Mouse (Mus musculus) kidney, embryonic 16.5 days (tissue): ENCODE measurements around the gene Cd86. TPM values are rescaled to one million over a fixed set of nuclear protein-coding genes. Genes with fewer than 3 reads are reported as not detected.

ENCODE experiments used
- ATAC-seq: fragments of 200-750 bp; cut with Nextera tagmentation; 2 replicates; pipeline ENCODE4 v1.8.0; 2017; ENCODE audit warnings: moderate TSS enrichment; ENCODE audit not compliant: low FRiP score, low TSS enrichment
- H3K27ac ChIP-seq: fragments of 300-500 bp; sonication (generic); 2 replicates; pipeline ENCODE4 v1.5.1; 2014; ENCODE audit warnings: low read length
- H3K27me3 ChIP-seq: fragments of 300-500 bp; sonication (generic); 2 replicates; pipeline ENCODE4 v1.6.1; 2014; ENCODE audit warnings: low read length, control low read depth, mixed read lengths; ENCODE audit not compliant: insufficient read depth
- H3K36me3 ChIP-seq: fragments of 300-500 bp; sonication (generic); 2 replicates; pipeline ENCODE4 v1.6.1; 2014; ENCODE audit warnings: low read length, control low read depth, mixed read lengths; ENCODE audit not compliant: insufficient read depth
- H3K4me1 ChIP-seq: fragments of 300-500 bp; sonication (generic); 2 replicates; pipeline ENCODE4 v1.6.1; 2014; ENCODE audit warnings: low read length, control low read depth, mixed read lengths; ENCODE audit not compliant: insufficient read depth
- H3K4me2 ChIP-seq: fragments of 300-500 bp; sonication (generic); replicated peaks from 2 replicates; pipeline ENCODE4 v1.6.1; 2014; ENCODE audit warnings: low read depth, low read length
- H3K4me3 ChIP-seq: fragments of 300-500 bp; sonication (generic); 2 replicates; pipeline ENCODE4 v1.5.1; 2014; ENCODE audit warnings: mild to moderate bottlenecking, low read length
- H3K9ac ChIP-seq: fragments of 300-500 bp; sonication (generic); replicated peaks from 2 replicates; pipeline ENCODE4 v1.6.1; 2014; ENCODE audit warnings: low read length
- H3K9me3 ChIP-seq: fragments of 300-500 bp; sonication (generic); 2 replicates; pipeline ENCODE4 v1.6.1; 2016; ENCODE audit warnings: low read length, control low read depth
- WGBS: fragments of 180-500 bp; shearing (Covaris S2); extraction: QIAGEN DNeasy Blood & Tissue Kit; methylation state at CpG from one replicate; pipeline ENCODE4 v1.1.7; 2014; 5-methylcytosine and 5-hydroxymethylcytosine counted together
- polyA plus RNA-seq: library from polyadenylated mRNA; unstranded; fragments of >200 nt; fragmentation: Nextera tagmentation; extraction: Ambion mirVana; gene quantifications from 2 replicates; pipeline ENCODE4 v1.2.1, GENCODE M21; 2015

Cd86 gene
- polyA plus RNA-seq, 1 experiment from 2014 or later: 2.2 TPM

DNA sequence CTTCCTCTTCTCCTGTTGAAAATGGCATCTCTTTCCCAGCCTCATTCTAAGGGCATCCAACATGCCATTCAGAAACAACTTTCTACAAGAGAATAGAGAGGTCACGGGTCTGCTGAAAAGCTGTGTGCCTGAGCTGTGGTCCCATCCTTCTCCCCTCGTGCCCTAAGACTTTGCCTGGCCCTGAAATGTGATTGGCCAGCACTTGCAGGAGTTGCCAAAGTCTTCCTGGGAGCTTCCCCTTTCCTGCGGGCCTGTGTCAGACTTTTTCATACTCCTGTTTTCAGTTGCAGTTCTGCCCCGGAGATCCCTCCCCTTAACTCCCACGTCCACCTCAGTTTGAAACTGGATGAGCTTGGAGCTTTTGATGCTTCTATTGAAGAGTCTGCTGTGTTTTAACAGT, 24.9 kb downstream of the Cd86 start:
- H3K27me3 ChIP-seq: no peaks in the 10 kb centered on the region
- H3K4me1 ChIP-seq: no peaks in the 10 kb centered on the region
- no peaks in the 10 kb centered on the region for H3K36me3 ChIP-seq
- 57% methylated on average over 5 of the region's 5 CpGs for WGBS
- H3K4me3 ChIP-seq: no peak overlapping the region
- no peak overlapping the region for H3K27ac ChIP-seq
- ATAC-seq: no peak
- no peak overlapping the region for H3K4me2 ChIP-seq
- H3K9me3 ChIP-seq: peaks cover 3% of the 10 kb centered on the region; the same call in 1 of the 2 replicates
- H3K9ac ChIP-seq: no peak overlapping the region

DNA sequence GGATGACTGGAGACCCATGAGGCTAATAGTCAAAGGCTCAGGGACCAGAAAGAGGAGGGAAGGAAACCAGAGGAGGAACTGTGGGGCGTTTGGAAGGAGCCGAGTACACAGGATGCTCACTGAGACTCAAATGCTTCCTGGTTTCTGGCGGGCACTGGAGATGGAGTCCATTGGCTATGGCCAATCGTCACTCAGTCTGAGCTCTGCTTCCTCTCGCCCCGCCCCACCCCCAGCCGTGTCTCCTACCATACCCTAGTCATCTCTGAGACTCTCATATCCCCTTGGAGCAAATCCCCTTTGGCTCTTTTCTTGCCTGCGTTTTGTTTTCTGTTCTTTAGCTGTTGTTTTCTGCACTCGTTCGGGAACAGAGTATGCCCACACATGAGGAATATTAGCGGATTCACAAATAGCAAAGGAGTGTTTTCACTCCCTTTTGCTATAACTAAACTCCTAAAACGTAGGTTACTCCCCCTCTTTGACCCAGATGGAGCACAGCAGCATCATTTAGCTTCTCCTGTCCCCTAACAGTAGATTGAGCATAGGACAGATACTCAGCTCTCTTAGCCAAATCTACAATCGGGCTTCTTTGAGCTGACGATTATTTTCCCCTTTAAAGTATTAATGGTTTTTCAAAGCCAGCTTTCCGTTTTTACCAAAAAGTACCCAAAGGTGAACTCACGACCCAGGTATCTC, 25.9 kb downstream of the Cd86 start:
- Histone ChIP-seq H3K4me1 (no peaks in the 10 kb centered on the region), H3K27me3 (no peaks in the 10 kb centered on the region), H3K9ac (no peak overlapping the region), H3K36me3 (no peaks in the 10 kb centered on the region), H3K27ac (no peak overlapping the region), H3K9me3 (peaks cover 3% of the 10 kb centered on the region; the same call in 1 of the 2 replicates), H3K4me3 (no peak overlapping the region), H3K4me2 (no peak overlapping the region)
- 84% methylated on average over 16 of the region's 16 CpGs for WGBS
- ATAC-seq: no peak

DNA sequence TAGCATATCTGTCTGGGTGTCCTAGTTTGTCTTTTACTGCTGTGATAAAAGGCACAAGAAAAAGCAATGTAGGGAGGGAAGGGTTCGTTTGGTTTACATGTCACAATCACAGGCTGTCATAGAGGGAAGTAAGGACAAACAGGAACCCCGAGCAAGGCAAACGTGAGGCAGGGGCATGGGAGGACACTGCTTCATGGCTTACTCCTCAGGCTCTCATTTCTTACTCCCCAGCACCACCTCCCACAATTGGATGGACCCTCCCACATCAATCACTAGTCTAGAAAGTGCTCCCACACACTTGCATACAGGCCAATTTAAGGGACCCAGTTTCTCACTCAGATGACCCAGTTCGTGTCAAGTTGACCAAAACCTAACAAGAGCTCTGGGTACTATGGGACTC, 29.1 kb downstream of the Cd86 start:
- WGBS: 34% methylated on average over 4 of the region's 4 CpGs
- no peak overlapping the region for H3K27ac ChIP-seq
- H3K36me3 ChIP-seq: no peaks in the 10 kb centered on the region
- no peak overlapping the region for H3K4me3 ChIP-seq
- no peak overlapping the region for H3K4me2 ChIP-seq
- H3K27me3 ChIP-seq: no peaks in the 10 kb centered on the region
- no peaks in the 10 kb centered on the region for H3K4me1 ChIP-seq
- no peak for ATAC-seq
- no peak overlapping the region for H3K9ac ChIP-seq
- H3K9me3 ChIP-seq: peaks cover 3% of the 10 kb centered on the region; the same call in 1 of the 2 replicates

DNA sequence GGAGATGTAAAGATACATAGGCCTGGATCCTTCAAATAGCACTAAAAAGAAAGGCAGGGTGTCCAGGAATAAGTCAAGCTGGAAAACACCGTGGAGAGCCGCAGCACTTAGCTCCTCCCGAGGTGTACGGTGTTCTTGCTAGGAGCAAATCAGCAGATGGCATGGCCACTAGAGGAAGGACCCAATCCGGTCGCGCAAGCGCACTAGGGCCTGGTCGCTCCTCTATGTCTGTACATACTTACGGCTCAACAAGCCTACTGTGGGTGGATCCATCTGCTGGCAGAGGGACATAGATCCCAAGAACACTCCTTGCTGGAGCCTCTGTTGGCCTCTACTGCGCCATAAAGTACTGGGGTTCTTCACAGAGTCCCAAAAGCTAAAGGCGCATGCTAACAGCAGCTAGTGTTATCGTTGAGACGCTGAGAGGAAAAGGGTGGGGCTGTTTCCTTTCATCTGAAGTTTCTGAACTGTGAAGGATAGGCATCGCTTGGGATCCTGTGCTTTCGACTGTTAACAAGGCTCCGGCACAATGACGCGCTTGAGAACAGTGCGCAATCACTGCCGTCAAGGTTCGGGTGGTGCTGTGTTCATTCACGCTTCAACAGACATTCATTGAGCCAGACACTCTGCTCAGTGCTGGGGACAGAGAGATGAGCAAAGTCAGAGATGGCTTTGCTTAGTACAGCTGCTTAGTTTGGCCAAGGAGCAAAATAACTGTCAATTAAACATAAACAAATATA, 30.7 kb downstream of the Cd86 start:
- Histone ChIP-seq H3K36me3 (no peaks in the 10 kb centered on the region), H3K9ac (no peak overlapping the region), H3K4me1 (no peaks in the 10 kb centered on the region), H3K4me2 (no peak overlapping the region), H3K9me3 (peaks cover 3% of the 10 kb centered on the region; the same call in 1 of the 2 replicates), H3K4me3 (no peak overlapping the region), H3K27me3 (no peaks in the 10 kb centered on the region), H3K27ac (no peak overlapping the region)
- no peak for ATAC-seq
- WGBS: 82% methylated on average over 23 of the region's 23 CpGs

DNA sequence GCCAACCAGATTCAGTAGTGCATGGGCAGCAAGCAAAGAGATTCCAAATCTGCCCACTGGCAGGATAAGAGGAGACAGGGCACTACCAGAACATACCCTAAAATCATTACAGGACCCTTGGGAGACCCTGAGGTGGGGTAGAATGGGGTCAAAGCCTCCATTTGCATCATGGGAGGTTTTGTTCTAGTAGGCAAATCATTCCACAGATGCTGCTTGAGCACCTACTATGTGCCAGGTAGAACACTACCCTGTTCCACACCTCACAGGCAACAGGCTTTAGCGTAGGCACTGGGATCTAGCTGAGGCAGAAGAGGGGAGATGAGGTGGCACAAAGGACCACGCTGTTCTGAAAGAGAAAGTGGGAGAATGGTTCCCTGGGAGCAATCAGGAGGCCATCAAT, 31.5 kb downstream of the Cd86 start:
- no peak for ATAC-seq
- no peak overlapping the region for H3K27ac ChIP-seq
- no peaks in the 10 kb centered on the region for H3K4me1 ChIP-seq
- no peaks in the 10 kb centered on the region for H3K36me3 ChIP-seq
- H3K4me3 ChIP-seq: no peak overlapping the region
- no peak overlapping the region for H3K4me2 ChIP-seq
- WGBS: 95% methylated on average over 2 of the region's 2 CpGs
- H3K9me3 ChIP-seq: peaks cover 3% of the 10 kb centered on the region; the same call in 1 of the 2 replicates
- no peaks in the 10 kb centered on the region for H3K27me3 ChIP-seq
- H3K9ac ChIP-seq: no peak overlapping the region

DNA sequence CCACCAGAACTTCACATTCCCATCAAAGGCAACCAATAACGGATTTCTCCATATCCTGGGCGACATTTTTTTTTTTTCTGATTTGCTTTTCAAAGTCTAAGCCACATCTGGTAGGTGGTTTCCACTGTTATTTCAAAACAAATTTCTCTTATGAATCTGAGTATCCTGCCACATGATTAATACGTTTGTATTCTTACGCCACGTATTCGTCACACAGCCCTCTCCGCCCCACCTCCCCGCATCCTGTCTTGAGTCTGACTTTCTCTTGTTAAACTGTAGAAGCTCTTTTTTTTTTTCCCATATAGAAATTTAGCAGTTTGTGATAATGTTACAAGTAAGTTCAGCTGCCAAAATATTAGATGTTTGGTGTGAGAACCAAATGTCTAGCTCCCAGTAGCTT, 33.7 kb downstream of the Cd86 start:
- no peaks in the 10 kb centered on the region for H3K4me1 ChIP-seq
- no peaks in the 10 kb centered on the region for H3K27me3 ChIP-seq
- no peak overlapping the region for H3K4me3 ChIP-seq
- no peak overlapping the region for H3K4me2 ChIP-seq
- no peak for ATAC-seq
- WGBS: 89% methylated on average over 8 of the region's 8 CpGs
- H3K36me3 ChIP-seq: no peaks in the 10 kb centered on the region
- no peaks in the 10 kb centered on the region for H3K9me3 ChIP-seq
- no peak overlapping the region for H3K27ac ChIP-seq
- no peak overlapping the region for H3K9ac ChIP-seq

DNA sequence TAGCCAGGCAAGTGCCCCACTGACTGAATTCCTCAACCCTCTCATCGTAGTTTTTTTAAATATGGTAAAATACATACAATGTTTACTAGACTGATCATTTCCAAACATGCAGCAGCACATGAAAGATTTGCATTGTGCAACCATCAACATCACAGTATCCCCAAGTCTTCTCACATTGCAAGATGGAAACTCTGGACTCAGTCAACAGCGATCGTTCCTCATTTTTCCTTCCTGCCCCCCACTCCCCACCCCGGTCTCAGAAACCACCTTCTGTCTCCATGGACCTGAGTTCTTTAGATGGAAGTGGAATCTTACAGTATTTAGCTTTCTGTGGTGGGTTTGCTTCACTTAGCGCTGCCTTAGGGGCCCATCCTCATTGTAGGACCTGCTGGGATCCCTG, 34.3 kb downstream of the Cd86 start:
- H3K9ac ChIP-seq: no peak overlapping the region
- no peaks in the 10 kb centered on the region for H3K9me3 ChIP-seq
- no peaks in the 10 kb centered on the region for H3K36me3 ChIP-seq
- no peak overlapping the region for H3K4me2 ChIP-seq
- no peak overlapping the region for H3K27ac ChIP-seq
- ATAC-seq: no peak
- H3K4me3 ChIP-seq: no peak overlapping the region
- H3K27me3 ChIP-seq: no peaks in the 10 kb centered on the region
- WGBS: 88% methylated on average over 5 of the region's 5 CpGs
- H3K4me1 ChIP-seq: no peaks in the 10 kb centered on the region

DNA sequence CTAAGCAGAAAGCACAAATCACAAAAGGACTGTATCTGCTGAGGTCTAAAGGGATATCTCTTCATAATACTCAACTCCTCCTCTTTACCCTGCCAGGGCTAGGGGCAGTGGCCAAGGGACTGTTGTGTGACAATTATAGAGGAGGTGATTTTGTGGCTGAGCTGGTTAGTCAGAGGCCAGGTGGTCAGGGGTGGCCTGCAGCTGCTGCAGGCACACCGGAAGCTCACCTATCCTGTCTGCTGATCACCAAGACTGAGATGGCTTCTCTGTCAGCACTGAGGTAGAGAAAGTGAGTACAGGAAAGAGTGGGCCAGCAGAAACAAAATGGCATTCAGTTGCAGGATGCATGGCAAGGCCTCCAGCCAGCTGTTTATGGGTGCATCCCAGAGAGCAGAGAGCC, 38.1 kb downstream of the Cd86 start:
- WGBS: 94% methylated on average over 1 of the region's 1 CpGs

DNA sequence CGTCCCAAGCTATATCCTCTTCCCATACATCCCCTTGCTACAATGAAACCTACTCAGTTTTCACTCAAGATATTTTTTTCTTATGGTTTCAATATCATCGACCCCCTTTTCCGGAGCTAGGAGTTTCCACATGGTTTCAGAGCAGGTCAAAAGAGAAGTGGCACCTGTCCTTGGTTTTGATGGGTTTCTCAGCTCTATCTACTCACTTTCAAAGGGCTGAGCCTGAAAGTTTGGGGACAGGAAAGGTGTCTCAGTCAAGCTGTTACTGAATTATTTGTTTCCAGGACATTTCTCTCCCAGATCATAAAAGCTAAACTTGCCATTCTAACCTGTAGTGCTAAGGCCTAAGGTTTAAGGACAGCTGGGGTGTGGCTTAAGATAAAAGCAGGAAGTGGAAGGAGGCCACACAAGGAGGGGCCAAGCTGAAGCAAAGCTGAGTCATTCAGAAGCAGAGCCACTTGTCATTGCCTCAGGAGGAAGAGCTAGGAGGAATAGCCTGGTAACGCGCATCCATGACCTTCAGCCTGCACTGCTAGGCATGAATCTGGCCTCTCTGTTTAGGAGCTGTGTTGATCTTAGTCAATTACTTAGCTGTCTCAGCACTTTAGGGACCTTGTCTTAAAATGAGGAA, 39.2 kb downstream of the Cd86 start:
- Histone ChIP-seq H3K36me3 (no peaks in the 10 kb centered on the region), H3K4me3 (no peak overlapping the region), H3K27ac (no peak overlapping the region), H3K9ac (no peak overlapping the region), H3K4me1 (no peaks in the 10 kb centered on the region), H3K9me3 (no peaks in the 10 kb centered on the region), H3K4me2 (no peak overlapping the region), H3K27me3 (no peaks in the 10 kb centered on the region)
- WGBS: 87% methylated on average over 5 of the region's 5 CpGs
- ATAC-seq: no peak

More for the DNA sequence above, 38.1 kb downstream of the Cd86 start:
- Histone ChIP-seq H3K4me1 (no peaks in the 10 kb centered on the region), H3K27me3 (no peaks in the 10 kb centered on the region), H3K4me2 (no peak overlapping the region), H3K9ac (no peak overlapping the region), H3K4me3 (no peak overlapping the region), H3K27ac (no peak overlapping the region), H3K36me3 (no peaks in the 10 kb centered on the region), H3K9me3 (no peaks in the 10 kb centered on the region)
- no peak for ATAC-seq

DNA sequence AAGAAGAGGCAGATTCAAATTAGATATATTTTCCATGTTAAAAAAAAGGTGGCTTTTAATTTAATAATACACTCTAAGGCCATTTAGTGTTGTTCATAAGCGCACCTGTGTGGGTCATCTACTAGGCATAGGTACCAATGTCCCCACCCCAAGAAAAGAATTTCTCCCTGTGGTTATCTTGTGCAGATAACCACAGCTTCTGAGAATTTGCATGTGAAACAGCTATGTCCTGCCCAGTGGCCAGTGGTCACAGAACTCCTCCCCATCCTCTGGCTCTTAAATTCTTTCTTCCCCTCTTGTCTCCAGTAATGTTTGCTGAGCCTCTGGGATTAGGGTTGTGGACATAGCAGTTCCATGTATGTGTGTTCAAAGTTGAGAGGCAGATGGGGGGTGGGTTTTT, 40.0 kb downstream of the Cd86 start:
- H3K9ac ChIP-seq: no peak overlapping the region
- no peak for ATAC-seq
- H3K27me3 ChIP-seq: no peaks in the 10 kb centered on the region
- no peaks in the 10 kb centered on the region for H3K9me3 ChIP-seq
- H3K4me2 ChIP-seq: no peak overlapping the region
- H3K4me1 ChIP-seq: no peaks in the 10 kb centered on the region
- no peaks in the 10 kb centered on the region for H3K36me3 ChIP-seq
- WGBS: 100% methylated on average over 1 of the region's 1 CpGs
- no peak overlapping the region for H3K4me3 ChIP-seq
- no peak overlapping the region for H3K27ac ChIP-seq
